Mouse (Mus musculus) midbrain, postnatal 0 days (tissue): ENCODE data around the gene Cdip1. TPM values are rescaled to one million over a fixed set of nuclear protein-coding genes. Genes with fewer than 3 reads are reported as not detected.

ENCODE experiments used
- ATAC-seq: fragments of 200-750 bp; cut with Nextera tagmentation; 2 replicates; pipeline ENCODE4 v1.8.0; 2017; ENCODE audit warnings: moderate number of reproducible peaks, mild to moderate bottlenecking, moderate TSS enrichment, moderate library complexity; ENCODE audit not compliant: low FRiP score
- DNase-seq: peaks from one replicate; pipeline ENCODE4 v3.0.0-alpha.2; 2015; ENCODE audit warnings: low spot score
- H3K27ac ChIP-seq: fragments of 300-500 bp; sonication (generic); 2 replicates; pipeline ENCODE4 v1.5.1; 2014; ENCODE audit warnings: low read depth, mild to moderate bottlenecking, low read length, mixed read lengths
- H3K27me3 ChIP-seq: fragments of 300-500 bp; sonication (generic); 2 replicates; pipeline ENCODE4 v1.6.1; 2014; ENCODE audit warnings: low read length, control low read depth, mixed read lengths; ENCODE audit not compliant: insufficient read depth
- H3K36me3 ChIP-seq: fragments of 300-500 bp; sonication (generic); 2 replicates; pipeline ENCODE4 v1.6.1; 2014; ENCODE audit warnings: low read length, control low read depth, mixed read lengths; ENCODE audit not compliant: insufficient read depth
- H3K4me1 ChIP-seq: fragments of 300-500 bp; sonication (generic); 2 replicates; pipeline ENCODE4 v1.6.1; 2014; ENCODE audit warnings: mild to moderate bottlenecking, control low read depth, antibody characterized with exemption, low read length, mixed read lengths; ENCODE audit not compliant: insufficient read depth
- H3K4me2 ChIP-seq: fragments of 300-500 bp; sonication (generic); 2 replicates; pipeline ENCODE4 v1.6.1; 2014; ENCODE audit warnings: low read depth, mild to moderate bottlenecking, low read length, mixed read lengths; ENCODE audit not compliant: poor library complexity, severe bottlenecking
- H3K4me3 ChIP-seq: fragments of 300-500 bp; sonication (generic); 2 replicates; pipeline ENCODE4 v1.5.1; 2014; ENCODE audit warnings: low read depth, mild to moderate bottlenecking, low read length, moderate library complexity
- H3K9ac ChIP-seq: fragments of 300-500 bp; sonication (generic); replicated peaks from 2 replicates; pipeline ENCODE4 v1.6.1; 2014; ENCODE audit warnings: mild to moderate bottlenecking, low read length, moderate library complexity, mixed read lengths; ENCODE audit not compliant: poor library complexity, severe bottlenecking
- H3K9me3 ChIP-seq: fragments of 300-500 bp; sonication (generic); 2 replicates; pipeline ENCODE4 v1.6.1; 2016; ENCODE audit warnings: low read length, control low read depth
- CTCF ChIP-seq: IDR thresholded peaks from 2 replicates; pipeline ENCODE4 v1.5.1; 2016; ENCODE audit warnings: antibody characterized with exemption, mild to moderate bottlenecking
- WGBS: fragments of 180-500 bp; shearing (Covaris S2); extraction: QIAGEN DNeasy Blood & Tissue Kit; methylation state at CpG from one replicate; pipeline ENCODE4 v1.1.7; 2014; 5-methylcytosine and 5-hydroxymethylcytosine counted together
- polyA plus RNA-seq: library from polyadenylated mRNA; unstranded; fragments of >200 nt; fragmentation: Nextera tagmentation; extraction: Ambion mirVana; gene quantifications from 2 replicates; pipeline ENCODE4 v1.2.1, GENCODE M21; 2015
- total RNA-seq: library from RNA; depleted of rRNA; stranded (reverse); fragments of >200 nt; gene quantifications from 2 replicates; pipeline ENCODE4 v1.2.3, GENCODE M21; 2014

The Cdip1 gene
- total and polyA plus RNA-seq, 2 experiments from 2014 or later = 130 to 131 TPM

GRCm38 (mm10) chr16:4777905-4778609 is 12.0 kb downstream of the Cdip1 start:
- Histone ChIP-seq H3K4me1 (no peaks in the 10 kb centered on the region), H3K9me3 (no peaks in the 10 kb centered on the region), H3K36me3 (no peaks in the 10 kb centered on the region), H3K27me3 (no peaks in the 10 kb centered on the region), H3K4me2 (no peak overlapping the region), H3K9ac (no peak overlapping the region), H3K4me3 (no peak overlapping the region), H3K27ac (no peak overlapping the region)
- DNase-seq = no peak
- no peak for TF ChIP-seq CTCF
- no peak for ATAC-seq
- WGBS = 95% methylated on average over 4 of the region's 4 CpGs

- WGBS = 92% methylated on average over 3 of the region's 3 CpGs
- Histone ChIP-seq H3K4me3 (no peak overlapping the region), H3K36me3 (no peaks in the 10 kb centered on the region), H3K9ac (no peak overlapping the region), H3K27ac (no peak overlapping the region), H3K27me3 (no peaks in the 10 kb centered on the region), H3K4me2 (no peak overlapping the region), H3K4me1 (no peaks in the 10 kb centered on the region), H3K9me3 (no peaks in the 10 kb centered on the region)
- no peak for TF ChIP-seq CTCF
- DNase-seq (no peak), ATAC-seq (no peak)
Measured at GRCm38 (mm10) chr16:4777171-4777904, 12.8 kb downstream of the Cdip1 start.

DNA sequence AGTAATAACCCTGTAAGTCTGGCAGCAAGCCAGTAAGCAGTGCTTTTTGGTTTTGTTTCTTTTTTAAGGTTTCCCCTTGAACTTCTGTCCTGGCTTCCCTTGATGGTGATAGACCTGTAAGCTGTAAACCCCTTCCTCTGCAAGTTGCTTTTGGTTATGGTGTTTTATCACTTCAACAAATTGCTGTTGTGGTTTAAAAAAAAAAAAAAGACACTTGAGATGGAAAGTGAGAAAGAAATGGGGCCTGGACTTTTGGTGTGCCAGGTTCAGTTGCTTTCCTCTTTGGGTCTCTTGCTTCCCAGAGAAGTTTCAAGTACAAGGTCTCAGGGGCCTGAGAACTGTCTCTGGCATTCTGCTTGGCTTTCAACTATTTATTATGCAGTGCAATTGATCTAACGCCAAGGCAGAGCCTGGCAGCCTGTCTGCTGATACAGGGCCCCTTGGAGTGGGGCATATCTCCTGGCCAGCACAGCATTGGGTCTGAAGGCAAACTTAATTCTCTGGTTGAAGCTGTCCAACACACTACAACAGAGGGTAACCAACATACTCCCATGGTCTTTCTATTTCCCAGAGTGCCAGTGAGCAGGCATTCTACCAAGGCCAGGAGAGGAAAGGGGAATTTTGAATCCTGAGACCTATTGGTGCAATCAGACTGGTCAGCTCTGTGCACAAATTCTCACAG is 16.7 kb downstream of the Cdip1 start:
- Histone ChIP-seq H3K9me3 (no peaks in the 10 kb centered on the region), H3K4me2 (no peak overlapping the region), H3K9ac (no peak overlapping the region), H3K4me1 (no peaks in the 10 kb centered on the region), H3K36me3 (peaks cover 21% of the 10 kb centered on the region), H3K27me3 (no peaks in the 10 kb centered on the region), H3K4me3 (no peak overlapping the region), H3K27ac (0 out of 2 replicates have a peak overlapping the region, but pooled peaks have one; percentile 6)
- DNase-seq (peak; percentile 33), ATAC-seq (no peak)
- TF ChIP-seq CTCF = no peak
- WGBS = 48% methylated on average over 1 of the region's 1 CpGs

GRCm38 (mm10) chr16:4768719-4769118 is 21.4 kb downstream of the Cdip1 start:
- H3K36me3 ChIP-seq = peaks cover 50% of the 10 kb centered on the region
- no peaks in the 10 kb centered on the region for H3K4me1 ChIP-seq
- DNase-seq (no peak), ATAC-seq (no peak)
- H3K4me2 ChIP-seq = no peak overlapping the region
- H3K4me3 ChIP-seq = no peak overlapping the region
- H3K9me3 ChIP-seq = no peaks in the 10 kb centered on the region
- H3K27me3 ChIP-seq = no peaks in the 10 kb centered on the region
- H3K9ac ChIP-seq = no peak overlapping the region
- TF ChIP-seq CTCF = no peak
- WGBS = 94% methylated on average over 5 of the region's 5 CpGs
- H3K27ac ChIP-seq = no peak overlapping the region

- H3K36me3 ChIP-seq = peaks cover 53% of the 10 kb centered on the region
- no peak overlapping the region for H3K4me3 ChIP-seq
- no peak overlapping the region for H3K9ac ChIP-seq
- H3K4me1 ChIP-seq = no peaks in the 10 kb centered on the region
- no peaks in the 10 kb centered on the region for H3K27me3 ChIP-seq
- H3K27ac ChIP-seq = no peak overlapping the region
- 85% methylated on average over 6 of the region's 6 CpGs for WGBS
- ATAC-seq (no peak), DNase-seq (no peak)
- no peaks in the 10 kb centered on the region for H3K9me3 ChIP-seq
- no peak for TF ChIP-seq CTCF
- H3K4me2 ChIP-seq = no peak overlapping the region
Measured at GRCm38 (mm10) chr16:4767012-4767790, 22.9 kb downstream of the Cdip1 start.
